Mouse (Mus musculus) T-helper 1 cell (primary cell): Measurements from ENCODE around the gene Trim63.
"Not testable (repeated sequence)": the region's sequence is repeated elsewhere in the genome, so short reads cannot be mapped to it uniquely, and the experiment has no call there.

ENCODE experiments used
- in situ Hi-C: fragments of 300-600 bp; cut with MboI, MseI; formaldehyde crosslinking; loops from one replicate; pipeline ENCODE4 v1.15.1; 2025; ENCODE audit warnings: high pct_unique_total_duplicates

Trim63 gene

GRCm38 (mm10) chr4:134314876-134315275, at the start of gene Trim63:
Gene Trim63, plus strand, starts transcription at chr4:134315120.
- in situ Hi-C loops = no loop called here

GRCm38 (mm10) chr4:134265860-134266585, 48.9 kb upstream of the Trim63 start:
- in situ Hi-C loops = no loop called here

- in situ Hi-C loops = no loop called here
These were observed 46.7 kb upstream of the Trim63 start for GRCm38 (mm10) chr4:134268102-134268655.

- in situ Hi-C loops = not testable (repeated sequence)
These were observed 45.3 kb upstream of the Trim63 start for GRCm38 (mm10) chr4:134269622-134270021.

- in situ Hi-C loops = no loop called here
These were observed 42.9 kb upstream of the Trim63 start for GRCm38 (mm10) chr4:134271979-134272378.

GRCm38 (mm10) chr4:134272731-134273416, 42.0 kb upstream of the Trim63 start:
- in situ Hi-C loops = no loop called here

GRCm38 (mm10) chr4:134273417-134274345, 41.2 kb upstream of the Trim63 start:
- in situ Hi-C loops = no loop called here

GRCm38 (mm10) chr4:134284942-134285341, 30.0 kb upstream of the Trim63 start:
- in situ Hi-C loops = no loop called here

- in situ Hi-C loops = no loop called here
These were observed 28.4 kb upstream of the Trim63 start for GRCm38 (mm10) chr4:134286226-134287167.

GRCm38 (mm10) chr4:134287168-134287564, 27.8 kb upstream of the Trim63 start:
- in situ Hi-C loops = no loop called here

- in situ Hi-C loops = no loop called here
These were observed 27.3 kb upstream of the Trim63 start, which contains the start of gene Pdik1l for GRCm38 (mm10) chr4:134287575-134288025. Gene Pdik1l, minus strand, starts transcription at chr4:134287895.

- in situ Hi-C loops = no loop called here
These were observed 26.3 kb upstream of the Trim63 start for GRCm38 (mm10) chr4:134288397-134289256.

GRCm38 (mm10) chr4:134292067-134292466, 22.9 kb upstream of the Trim63 start:
- in situ Hi-C loops = loop anchor here (5.0 kb wide), 2 partner anchors 45 to 105 kb away; partner anchors contain the start of genes Cep85, Gm30191 and Zfp593

GRCm38 (mm10) chr4:134293061-134293691, 21.7 kb upstream of the Trim63 start:
- in situ Hi-C loops = loop anchor here (5.0 kb wide), 2 partner anchors 46 to 106 kb away; partner anchors contain the start of genes Cep85, Gm30191 and Zfp593

GRCm38 (mm10) chr4:134293692-134294163, 21.2 kb upstream of the Trim63 start:
- in situ Hi-C loops = loop anchor here (5.0 kb wide), 2 partner anchors 46 to 106 kb away; partner anchors contain the start of genes Cep85, Gm30191 and Zfp593

- in situ Hi-C loops = not testable (repeated sequence)
These were observed 18.8 kb upstream of the Trim63 start for GRCm38 (mm10) chr4:134296096-134296495.

GRCm38 (mm10) chr4:134296523-134296922, 18.4 kb upstream of the Trim63 start:
- in situ Hi-C loops = no loop called here

GRCm38 (mm10) chr4:134297369-134297768, 17.6 kb upstream of the Trim63 start:
- in situ Hi-C loops = no loop called here
